ENCODE assay signal across 25 mouse cellular contexts in genomic region chr8:109798721-109799120, GRCm38 (mm10).
"Had no signal": no experiment of that assay in that cellular context is flagged by ENCODE, and none has a peak within 500 bp of the region (broad histone marks: within the 10 kb centered on the region; RNA-seq: fewer than 3 reads in every experiment).

No protein-coding gene starts in this region.

- H3K4me1 ChIP-seq: forebrain, embryonic 15.5 days; hindbrain, embryonic 15.5 days; limb, embryonic 15.5 days had no signal

- H3K4me2 ChIP-seq: forebrain, embryonic 15.5 days; heart, embryonic 13.5 days; heart, embryonic 15.5 days; hindbrain, embryonic 13.5 days; hindbrain, embryonic 15.5 days; limb, embryonic 13.5 days; limb, embryonic 15.5 days; liver, embryonic 11.5 days; liver, embryonic 13.5 days; liver, embryonic 15.5 days had no signal

- H3K36me3 ChIP-seq: heart, embryonic 15.5 days had no signal

- H3K9me3 ChIP-seq: forebrain, embryonic 15.5 days; heart, embryonic 10.5 days; heart, embryonic 13.5 days; heart, embryonic 15.5 days; hindbrain, embryonic 13.5 days; hindbrain, embryonic 15.5 days; limb, embryonic 13.5 days; limb, embryonic 15.5 days; liver, embryonic 13.5 days; liver, embryonic 15.5 days had no signal

- DNase-seq: forebrain, postnatal 0 days; gastrocnemius, postnatal 10 days; gastrocnemius, postnatal 36 days; heart, adult 18-20 months; heart, postnatal 14 days; heart, postnatal 36 days; kidney, adult 18-20 months; kidney, postnatal 25 days; kidney, postnatal 4 days; layer of hippocampus, adult 9-11 months; layer of hippocampus, postnatal 36 days; left cerebral cortex, postnatal 4 days; liver, embryonic 13.5 days had no signal

- H3K9ac ChIP-seq: forebrain, embryonic 15.5 days; forebrain, postnatal 0 days; heart, embryonic 13.5 days; heart, embryonic 15.5 days; hindbrain, embryonic 13.5 days; hindbrain, embryonic 15.5 days; limb, embryonic 13.5 days; limb, embryonic 15.5 days; liver, embryonic 13.5 days; liver, embryonic 15.5 days had no signal

- H3K27me3 ChIP-seq: forebrain, embryonic 15.5 days; heart, embryonic 13.5 days; heart, embryonic 15.5 days; hindbrain, embryonic 13.5 days; hindbrain, embryonic 15.5 days; limb, embryonic 13.5 days; limb, embryonic 15.5 days; liver, embryonic 13.5 days; liver, embryonic 15.5 days had no signal

- H3K4me3 ChIP-seq: forebrain, embryonic 15.5 days; heart, embryonic 10.5 days; heart, embryonic 13.5 days; heart, embryonic 15.5 days; hindbrain, embryonic 13.5 days; hindbrain, embryonic 15.5 days; limb, embryonic 13.5 days; limb, embryonic 15.5 days; liver, embryonic 13.5 days; liver, embryonic 15.5 days had no signal

- H3K27ac ChIP-seq: forebrain, embryonic 15.5 days; heart, embryonic 10.5 days; heart, embryonic 13.5 days; hindbrain, embryonic 13.5 days; hindbrain, embryonic 15.5 days; hindbrain, postnatal 0 days; kidney, postnatal 0 days; limb, embryonic 13.5 days; limb, embryonic 15.5 days; liver, embryonic 13.5 days; liver, embryonic 15.5 days had no signal

- ATAC-seq: forebrain, embryonic 15.5 days; forebrain, postnatal 0 days; hindbrain, postnatal 0 days had no signal
